Mouse (Mus musculus) gastrocnemius, adult 8-10 months (tissue): ENCODE results near the gene Adcy5. TPM values are rescaled to one million over a fixed set of nuclear protein-coding genes. Genes with fewer than 3 reads are reported as not detected.
A peak's percentile ranks its signal among the peaks of the same experiment; 100 is the strongest.

ENCODE experiments used
- DNase-seq, 2 experiments: peaks; one replicate each; pipeline ENCODE4 v3.0.0; 2022; ENCODE audit warnings: low spot score in 2 of 2
- total RNA-seq, 4 experiments: library from RNA; stranded (reverse); gene quantifications; 2 replicates each; pipeline ENCODE4 v1.2.4; 2022

Adcy5 gene
- total RNA-seq: 1 to 10 TPM; 1.2 to 2.9 (median 1.9) TPM

DNA sequence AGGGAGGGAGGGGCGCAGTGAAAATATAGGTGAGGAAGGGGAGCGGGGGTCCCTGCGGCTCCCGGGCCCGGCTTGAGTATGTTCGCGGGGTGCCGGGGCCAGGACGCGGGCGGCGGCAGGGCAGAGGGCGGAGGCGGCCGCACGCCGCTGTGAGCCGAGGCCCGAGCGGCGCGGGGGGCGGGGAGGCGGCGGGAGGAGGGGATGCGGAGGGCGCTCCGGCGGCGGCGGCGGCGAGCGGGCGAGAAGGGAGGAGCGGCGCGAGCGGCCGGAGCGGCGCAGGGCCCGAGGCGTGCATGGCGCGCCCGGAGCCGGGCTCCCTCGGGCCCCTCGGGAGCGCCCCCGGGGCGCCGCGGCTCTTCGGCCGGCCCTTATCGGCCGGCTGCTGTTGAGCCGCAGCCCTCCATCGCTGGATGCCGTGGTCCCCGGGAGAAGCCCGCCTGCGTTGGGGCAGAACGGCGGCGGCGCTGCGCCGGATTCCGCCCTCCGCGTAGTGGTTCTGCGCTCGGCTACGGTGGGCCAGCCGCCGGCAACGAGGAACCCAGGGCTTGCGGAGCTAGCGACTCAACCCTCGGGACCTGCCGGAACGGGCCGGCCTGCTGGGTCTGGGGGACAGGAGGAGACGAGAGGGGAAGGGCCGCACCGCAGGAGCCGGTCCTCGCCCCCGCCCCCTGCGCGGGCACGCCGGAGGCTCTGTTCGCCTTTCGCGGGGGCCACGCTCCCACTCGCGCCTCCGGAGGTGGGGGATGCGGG, at the start of gene Adcy5:
Adcy5 (plus strand) TSS at position 237 of the 750 bp plus-strand sequence.
- no peak for DNase-seq

GRCm38 (mm10) chr16:35107985-35108384, 46.7 kb upstream of the Adcy5 start:
- no peak for DNase-seq

GRCm38 (mm10) chr16:35109156-35109555, 45.5 kb upstream of the Adcy5 start:
- DNase-seq: no peak

DNA sequence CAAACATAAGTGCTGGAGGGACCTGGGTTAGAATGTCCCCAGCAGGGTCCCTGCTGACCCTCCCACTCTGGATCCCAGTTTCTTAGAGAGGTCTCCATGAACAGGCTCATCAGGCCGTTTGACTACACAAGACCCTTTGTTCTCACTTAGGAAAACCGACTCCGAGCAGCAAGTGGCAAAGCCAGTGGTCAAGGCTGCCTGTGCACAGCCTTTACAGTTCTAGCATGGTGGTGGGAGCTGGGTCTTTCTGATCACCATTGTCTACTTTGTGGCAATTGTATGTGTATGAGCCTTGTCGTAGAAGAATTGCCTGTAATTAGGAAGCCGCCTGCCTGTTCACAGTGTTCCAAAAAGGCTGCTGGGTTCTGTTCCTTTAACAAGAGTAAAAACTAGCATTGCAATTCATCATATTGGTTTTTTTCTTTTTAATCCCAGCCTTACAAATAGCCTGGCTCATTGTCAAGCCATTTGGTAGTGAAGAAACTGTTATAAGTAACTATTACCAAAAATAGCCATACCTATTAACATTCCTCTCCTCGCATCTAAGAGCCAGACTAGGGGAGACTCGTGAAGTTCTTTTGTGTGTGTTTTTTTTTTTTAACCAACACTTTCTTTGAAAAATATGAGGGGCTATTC, 44.9 kb upstream of the Adcy5 start:
- no peak for DNase-seq

DNA sequence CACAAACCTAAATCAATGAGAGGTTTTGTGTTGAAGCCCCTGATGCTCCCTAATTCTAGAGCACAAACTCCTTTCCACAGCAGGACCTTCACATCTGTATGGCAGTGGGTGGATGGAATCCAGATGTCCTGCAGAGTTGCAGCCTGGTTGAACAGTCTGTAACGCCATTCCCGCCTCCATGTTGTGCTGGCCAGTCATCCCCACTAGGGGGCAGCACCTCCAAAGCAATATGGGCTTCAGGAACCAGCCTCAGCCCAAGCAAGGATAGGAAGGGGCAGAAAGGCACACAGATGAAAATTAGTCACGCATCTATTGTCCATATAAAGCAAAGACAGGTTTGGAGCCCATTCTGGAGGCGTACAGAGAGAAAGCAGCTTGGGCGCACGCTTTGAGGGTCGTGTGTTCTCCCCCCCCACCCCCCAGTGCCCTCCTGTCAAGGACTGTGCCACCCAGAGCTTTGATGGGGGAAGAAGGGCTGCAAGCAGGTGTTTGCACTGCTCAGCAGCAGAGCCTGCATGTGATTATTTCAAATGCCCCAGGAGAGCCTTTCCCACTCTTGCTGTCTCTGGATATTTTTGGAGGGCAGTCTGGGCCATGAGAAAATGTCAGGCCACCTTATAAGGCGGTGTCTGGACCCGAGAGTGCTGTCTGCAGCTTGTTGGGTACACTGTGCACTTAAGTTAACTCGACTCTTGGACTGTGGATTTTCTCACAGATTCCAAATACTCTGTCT, 44.1 kb upstream of the Adcy5 start:
- peak; percentile 63 to 67 for DNase-seq

DNA sequence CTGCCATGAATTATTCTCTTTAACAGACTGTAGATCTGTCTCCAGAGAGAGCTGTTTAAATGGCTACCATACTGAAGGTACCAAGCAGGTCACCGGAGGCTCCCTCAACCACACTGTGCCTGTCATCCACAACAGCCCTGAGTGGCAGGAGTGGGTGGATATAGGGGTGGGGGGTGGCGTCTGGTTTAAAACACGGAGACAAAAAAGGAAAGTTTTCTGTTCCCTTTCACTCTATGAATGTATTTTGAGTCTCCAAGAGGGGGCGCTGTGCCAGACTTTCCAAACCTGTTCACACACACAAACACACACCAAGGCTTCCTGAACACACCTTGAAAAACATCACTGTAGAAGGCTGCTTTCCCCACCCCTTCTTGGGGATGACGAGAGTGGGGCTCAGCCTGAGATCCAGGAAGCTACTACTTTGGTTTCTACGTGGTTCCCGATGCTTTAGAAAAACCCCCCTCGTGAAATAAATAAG, 43.5 kb upstream of the Adcy5 start:
- no peak for DNase-seq

DNA sequence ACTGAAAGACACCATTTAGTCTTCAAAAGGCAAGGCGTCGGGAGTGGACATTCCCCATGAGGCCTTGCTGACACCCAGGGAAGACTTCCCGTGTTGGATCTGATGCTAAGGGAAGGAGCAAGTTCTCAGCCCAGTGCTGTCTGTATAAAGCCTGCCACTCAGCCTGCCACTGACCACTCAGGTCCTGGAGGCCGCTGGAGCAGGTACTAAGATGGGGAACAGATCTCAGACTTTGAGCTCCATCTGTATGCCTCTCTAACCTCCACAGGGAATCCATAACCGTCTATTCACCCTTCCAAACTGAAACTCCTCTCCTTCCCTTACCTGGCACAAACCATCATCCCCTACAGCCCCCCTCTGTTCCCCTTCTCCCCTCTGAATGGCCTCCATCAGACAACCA, 41.2 kb upstream of the Adcy5 start:
- no peak for DNase-seq

DNA sequence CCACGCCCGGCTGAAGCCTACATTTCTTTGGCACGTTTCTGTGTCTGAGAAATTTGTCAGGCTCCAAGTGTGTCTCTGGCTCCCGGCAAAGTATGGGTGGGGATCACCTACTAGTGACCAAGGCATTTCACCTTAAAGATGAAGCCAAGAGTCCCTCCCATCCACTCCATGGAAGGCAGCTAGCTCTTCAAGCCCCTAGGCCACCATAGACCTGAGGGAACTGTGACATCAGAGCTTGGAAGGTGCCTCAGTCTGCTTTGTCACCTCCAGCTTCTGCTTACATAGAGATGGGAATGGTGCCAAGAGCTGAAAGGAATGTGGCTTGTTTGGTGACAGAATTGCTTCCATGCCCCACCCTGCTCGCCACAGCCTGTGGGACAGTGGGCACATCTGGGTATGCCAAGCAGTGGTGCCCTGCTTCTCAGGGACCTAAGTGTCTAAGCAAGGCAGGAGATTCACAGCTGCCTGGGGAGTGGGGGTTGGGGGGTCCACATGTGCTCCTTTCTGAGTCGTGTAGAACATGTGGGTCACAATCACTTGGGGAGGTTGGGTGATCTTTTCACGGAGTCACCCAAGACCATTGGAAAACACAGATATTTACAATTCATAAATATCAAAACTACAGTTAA, 38.2 kb upstream of the Adcy5 start:
- no peak for DNase-seq

DNA sequence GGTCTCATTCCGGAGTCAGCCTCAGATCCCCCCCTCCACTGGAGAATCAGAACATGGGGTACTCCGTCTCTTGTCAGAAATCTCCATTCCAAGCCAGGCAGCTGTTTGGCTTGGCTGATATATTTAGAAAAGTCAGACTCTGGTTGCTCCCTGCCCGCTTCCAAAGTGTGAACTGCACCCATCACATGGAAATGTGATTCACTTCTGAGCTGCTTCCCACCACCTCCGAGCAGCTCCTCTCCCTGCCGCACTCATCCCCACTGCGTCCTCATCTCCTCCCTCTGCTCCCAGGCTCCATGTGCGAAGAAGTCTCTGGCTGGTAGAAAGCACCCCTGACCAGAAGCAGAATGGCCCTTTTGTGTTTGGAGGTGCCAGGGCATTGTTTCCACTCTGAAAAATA, 37.2 kb upstream of the Adcy5 start:
- no peak for DNase-seq

DNA sequence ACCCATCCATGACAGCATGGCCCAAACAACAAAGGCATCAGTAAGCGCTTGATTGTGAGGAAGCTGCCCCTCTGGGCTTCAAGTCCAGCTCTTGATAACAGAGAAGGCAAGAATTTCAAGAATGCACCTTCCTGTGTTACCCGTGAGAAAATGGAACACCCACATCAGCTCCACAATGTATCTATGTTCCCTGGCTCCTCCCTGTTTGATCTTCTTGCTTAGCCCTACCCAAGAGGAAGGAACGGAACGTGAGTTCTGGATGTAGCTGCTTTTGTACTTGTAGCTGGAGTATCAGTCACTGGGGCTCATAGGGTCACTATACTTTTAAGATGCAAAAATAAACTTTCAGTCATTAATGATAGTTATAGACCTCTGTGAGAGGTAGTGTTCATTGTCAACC, 34.1 kb upstream of the Adcy5 start:
- DNase-seq: no peak

- DNase-seq: no peak
Measured at GRCm38 (mm10) chr16:35127270-35127669, 27.4 kb upstream of the Adcy5 start.

- no peak for DNase-seq
Measured at GRCm38 (mm10) chr16:35130172-35130571, 24.5 kb upstream of the Adcy5 start.

GRCm38 (mm10) chr16:35139416-35139815, 15.3 kb upstream of the Adcy5 start:
- DNase-seq: no peak

DNA sequence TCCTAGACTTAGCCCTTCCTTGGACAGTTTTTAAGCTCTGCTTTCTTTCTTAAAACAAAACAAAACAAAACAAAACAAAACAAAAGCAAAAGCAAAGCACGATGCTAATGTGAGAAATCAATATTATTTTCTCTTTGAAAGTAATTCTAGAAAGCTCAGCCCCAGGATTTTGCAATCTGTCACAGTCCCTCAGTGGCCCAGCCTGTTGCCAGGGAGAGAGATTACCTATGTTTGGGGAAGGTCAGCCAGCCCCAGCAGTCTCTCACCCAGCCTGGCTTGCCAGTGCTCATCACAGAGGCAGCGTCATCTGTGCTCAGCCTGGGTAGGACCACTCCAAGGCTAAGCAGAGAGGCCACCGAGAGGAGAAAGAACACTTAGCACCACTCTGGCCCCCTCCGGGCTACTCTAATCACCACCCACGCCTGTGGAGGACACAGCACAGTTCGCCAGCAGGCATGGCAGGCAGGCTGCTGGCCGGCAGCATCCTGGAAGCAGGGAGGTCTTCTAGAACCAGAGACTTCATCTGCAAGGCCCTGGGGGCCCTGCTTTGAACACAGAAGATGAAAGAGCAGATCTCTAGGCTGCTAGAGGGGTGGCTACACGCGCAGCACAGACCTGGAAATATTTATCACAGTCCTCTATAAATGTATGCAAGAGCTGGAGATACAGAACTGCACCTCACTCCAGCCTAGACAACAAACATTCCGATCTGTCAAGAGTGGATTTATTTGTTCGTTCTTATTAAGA, 14.6 kb upstream of the Adcy5 start:
- DNase-seq: no peak

DNA sequence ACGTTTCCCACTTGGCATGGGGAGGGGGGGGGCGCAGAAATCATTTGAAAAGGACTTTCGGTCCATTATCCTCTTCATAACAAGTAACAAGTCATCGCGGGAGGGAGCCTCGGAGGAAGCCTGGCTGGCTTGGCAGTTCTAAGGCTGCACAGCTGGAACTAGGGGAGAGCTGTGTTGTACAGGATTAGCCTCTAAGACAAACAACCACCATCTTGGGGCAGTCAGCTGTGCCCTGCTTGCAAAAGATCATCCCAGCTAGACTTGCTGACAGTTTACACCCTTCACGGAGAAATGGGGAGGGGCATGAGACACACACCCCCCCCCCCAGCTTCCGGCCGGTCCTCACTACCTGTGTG, 14.1 kb upstream of the Adcy5 start:
- no peak for DNase-seq

- no peak for DNase-seq
Measured at GRCm38 (mm10) chr16:35141839-35142238, 12.8 kb upstream of the Adcy5 start.

GRCm38 (mm10) chr16:35146153-35146552, 8.5 kb upstream of the Adcy5 start:
- no peak for DNase-seq

DNA sequence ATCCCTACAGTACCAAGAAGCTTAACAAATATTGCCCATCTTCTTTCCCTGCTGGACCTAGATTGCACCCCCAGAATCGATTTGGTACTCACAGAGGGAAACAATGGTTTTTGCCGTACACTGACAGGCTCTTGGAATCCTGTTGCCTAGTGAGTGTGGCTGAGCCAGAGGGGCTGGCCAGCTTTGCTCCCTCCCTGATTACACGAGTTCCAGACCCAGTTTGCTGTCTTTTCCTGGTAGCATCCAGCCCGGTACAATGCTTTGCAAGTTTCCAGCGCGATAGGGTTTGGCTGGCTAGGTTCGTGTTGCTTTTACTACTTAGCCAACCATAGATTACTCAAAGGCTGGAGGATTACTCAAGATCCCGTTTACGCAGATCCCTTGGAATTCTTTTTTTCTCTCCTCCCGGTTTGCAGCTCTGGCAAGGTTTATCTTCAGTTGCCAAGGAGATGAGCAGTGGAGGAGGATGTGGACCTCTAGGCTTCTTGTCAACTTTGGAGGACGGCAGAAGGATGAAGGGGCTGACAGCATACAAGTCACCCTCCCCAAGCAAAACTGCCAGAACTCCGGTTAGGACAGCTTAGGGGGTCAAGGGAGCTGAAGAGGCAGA, 1.4 kb upstream of the Adcy5 start:
- no peak for DNase-seq

DNA sequence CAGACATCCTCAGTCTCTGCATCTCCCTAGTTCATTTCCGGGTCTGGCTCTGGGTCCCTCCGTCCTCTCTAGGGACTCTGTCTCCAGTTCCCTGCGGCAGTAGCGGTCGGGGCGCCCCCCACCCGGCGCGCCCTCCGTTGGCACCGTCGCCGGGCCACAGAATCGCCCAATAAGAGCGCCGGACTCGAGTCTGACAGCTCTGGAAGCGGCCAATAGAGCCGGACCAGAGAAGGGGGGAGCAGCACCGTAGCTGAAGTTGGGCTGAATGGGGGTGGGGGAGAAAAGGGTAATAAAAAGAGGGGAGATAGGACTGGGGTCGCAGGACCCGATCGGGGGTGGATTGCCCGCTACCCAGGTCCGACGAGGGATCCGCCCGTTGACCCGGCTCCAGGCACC, 434 bp upstream of the Adcy5 start:
- no peak for DNase-seq

DNA sequence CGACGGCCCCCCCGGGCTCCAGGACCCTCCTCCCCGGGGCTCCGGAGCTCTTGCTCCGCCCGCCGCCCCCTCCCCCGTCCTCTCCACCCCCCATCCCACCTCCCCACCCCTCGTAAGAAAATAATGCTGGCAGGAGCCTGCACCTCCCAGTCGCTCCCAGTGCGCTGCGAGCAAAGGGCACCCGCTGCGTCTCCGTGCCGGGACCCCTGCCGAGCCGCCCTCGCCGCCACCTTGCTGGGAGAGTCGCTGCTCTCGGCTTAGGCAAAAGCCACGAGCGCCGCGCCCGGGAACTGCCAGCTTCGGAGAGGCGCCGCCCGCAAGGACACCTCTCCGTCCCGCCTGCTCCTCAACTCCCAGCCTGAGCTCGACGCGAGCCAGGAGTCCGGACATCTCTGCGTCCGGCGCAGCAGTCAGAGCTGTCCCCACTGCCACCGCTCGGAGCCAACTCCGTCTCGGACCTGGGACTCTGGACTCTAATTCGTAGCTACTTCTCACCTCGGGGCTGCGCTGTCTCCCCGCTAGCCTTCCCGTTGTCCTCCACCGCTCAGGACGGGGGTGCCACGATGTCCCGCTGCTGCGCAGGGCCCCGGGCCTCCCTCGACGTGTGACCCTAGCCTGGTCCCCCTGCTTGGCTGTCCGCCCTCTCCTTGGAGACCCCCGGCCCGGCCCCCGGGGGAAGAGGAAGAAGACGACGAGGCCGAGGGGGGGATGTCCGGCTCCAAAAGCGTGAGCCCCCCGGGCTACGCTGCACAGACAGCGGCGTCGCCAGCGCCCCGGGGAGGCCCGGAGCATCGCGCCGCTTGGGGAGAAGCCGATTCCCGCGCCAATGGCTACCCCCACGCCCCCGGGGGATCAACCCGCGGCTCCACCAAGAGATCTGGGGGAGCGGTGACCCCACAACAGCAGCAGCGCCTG, 971 bp downstream of the Adcy5 start:
- peak in 1 of 2 experiments; percentile 16 for DNase-seq
